9 mouse cellular contexts compared by ENCODE assay signal in the genomic region with DNA sequence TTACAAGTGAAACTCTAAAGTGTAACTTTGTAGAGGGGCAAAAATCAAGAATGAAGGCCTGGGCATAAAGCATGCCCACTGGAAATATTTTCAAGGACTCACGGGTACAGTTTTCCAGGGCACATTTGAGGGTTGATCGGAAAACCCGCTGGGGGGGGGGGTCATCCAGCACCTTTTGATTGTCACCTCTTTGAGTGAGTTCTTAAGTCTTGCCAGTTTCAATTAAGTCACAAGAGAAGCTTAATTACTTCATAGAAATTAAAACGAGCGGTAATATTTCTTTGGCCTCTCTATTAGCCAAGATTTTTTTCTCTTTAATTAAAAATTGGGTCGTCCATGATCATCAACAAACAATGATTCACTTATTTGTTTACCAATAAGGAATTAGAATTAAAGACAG.
A peak's percentile ranks its signal among the peaks of the same experiment; 100 is the strongest.
DNase-seq lines count a peak whose midpoint lies in the region; ATAC-seq and TF ChIP-seq lines count a peak whose summit lies in the region.
"Had no signal": no experiment of that assay in that cellular context is flagged by ENCODE, and none has a peak within 500 bp of the region (broad histone marks: within the 10 kb centered on the region; RNA-seq: fewer than 3 reads in every experiment).

No protein-coding gene starts in this region.

- no peak for DNase-seq in lung, postnatal 14 days
- no peak for DNase-seq in forebrain, embryonic 10.5 days (ENCODE audit: extremely low spot score, low spot score)
- no peak for DNase-seq in hindbrain, postnatal 0 days (ENCODE audit: low spot score)
- DNase-seq in urinary bladder, postnatal 14 days (ENCODE audit: low spot score): no peak
- DNase-seq in right cerebral cortex, postnatal 10 days (ENCODE audit: low spot score in 2 of 2): no peak
- DNase-seq in cerebellum, adult 9-10 months: no peak
- DNase-seq: right cerebral cortex, postnatal 25 days had no signal

- H3K36me3 ChIP-seq in lung, embryonic 16.5 days (ENCODE audit: control insufficient read depth, insufficient read depth, low read length): no peaks in the 10 kb centered on the region
- no peaks in the 10 kb centered on the region for H3K36me3 ChIP-seq in forebrain, embryonic 10.5 days (replicated peaks)
- H3K36me3 ChIP-seq in hindbrain, postnatal 0 days (ENCODE audit: insufficient read depth, low read length): no peaks in the 10 kb centered on the region
- H3K36me3 ChIP-seq in midbrain, embryonic 16.5 days (ENCODE audit: control insufficient read depth, insufficient read depth, low read length): no peaks in the 10 kb centered on the region

- 59% methylated on average over 6 of the region's 6 CpGs for WGBS in lung, embryonic 16.5 days
- 19% methylated on average over 6 of the region's 6 CpGs for WGBS in forebrain, embryonic 10.5 days
- WGBS in hindbrain, postnatal 0 days: 24% methylated on average over 6 of the region's 6 CpGs
- 13% methylated on average over 6 of the region's 6 CpGs for whole genome bisulfite sequencing in midbrain, embryonic 16.5 days

- no peak overlapping the region for H3K4me3 ChIP-seq in lung, embryonic 16.5 days (ENCODE audit: low read length)
- H3K4me3 ChIP-seq in forebrain, embryonic 10.5 days: peak overlapping the region; percentile 42; the same call in 1 of the 2 replicates
- H3K4me3 ChIP-seq in hindbrain, postnatal 0 days (ENCODE audit: low read length): no peak overlapping the region
- H3K4me3 ChIP-seq in midbrain, embryonic 16.5 days (ENCODE audit: low read depth, low read length): no peak overlapping the region

- TF ChIP-seq CTCF in hindbrain, postnatal 0 days (IDR thresholded peaks at IDR 0.05; ENCODE audit: low read depth): no peak

- no peak overlapping the region for H3K27ac ChIP-seq in lung, embryonic 16.5 days (ENCODE audit: low read length)
- H3K27ac ChIP-seq in forebrain, embryonic 10.5 days: peak overlapping the region; percentile 91
- H3K27ac ChIP-seq in hindbrain, postnatal 0 days: peak overlapping the region; percentile 86
- no peak overlapping the region for H3K27ac ChIP-seq in midbrain, embryonic 16.5 days (ENCODE audit: low read length)

- H3K4me2 ChIP-seq in lung, embryonic 16.5 days (ENCODE audit: low read depth, low read length): 0 out of 2 replicates have a peak overlapping the region, but pooled peaks have one; percentile 19
- H3K4me2 ChIP-seq in hindbrain, postnatal 0 days (ENCODE audit: low read depth, low read length): peak overlapping the region; percentile 45
- peak overlapping the region; percentile 43 for H3K4me2 ChIP-seq in midbrain, embryonic 16.5 days (ENCODE audit: low read length)

- no peaks in the 10 kb centered on the region for H3K27me3 ChIP-seq in lung, embryonic 16.5 days (ENCODE audit: control insufficient read depth, insufficient read depth, low read depth, low read length)
- H3K27me3 ChIP-seq in forebrain, embryonic 10.5 days (ENCODE audit: poor library complexity, severe bottlenecking): peaks cover 12% of the 10 kb centered on the region
- H3K27me3 ChIP-seq in hindbrain, postnatal 0 days (ENCODE audit: insufficient read depth, low read length): no peaks in the 10 kb centered on the region
- no peaks in the 10 kb centered on the region for H3K27me3 ChIP-seq in midbrain, embryonic 16.5 days (ENCODE audit: control insufficient read depth, insufficient read depth, low read depth, low read length)

- H3K4me1 ChIP-seq in lung, embryonic 16.5 days (replicated peaks; ENCODE audit: control insufficient read depth, insufficient read depth, low read length): peaks cover 5% of the 10 kb centered on the region
- H3K4me1 ChIP-seq in forebrain, embryonic 10.5 days: peaks cover 97% of the 10 kb centered on the region
- H3K4me1 ChIP-seq in hindbrain, postnatal 0 days (ENCODE audit: insufficient read depth, low read length): peaks cover 43% of the 10 kb centered on the region
- peaks cover 37% of the 10 kb centered on the region for H3K4me1 ChIP-seq in midbrain, embryonic 16.5 days (ENCODE audit: control insufficient read depth, insufficient read depth, low read length)

- no peak for ATAC-seq in lung, embryonic 16.5 days (ENCODE audit: low read depth)
- no peak for ATAC-seq in hindbrain, postnatal 0 days
- ATAC-seq in midbrain, embryonic 16.5 days: no peak

- no peaks in the 10 kb centered on the region for H3K9me3 ChIP-seq in lung, embryonic 16.5 days (ENCODE audit: control insufficient read depth, low read length)
- H3K9me3 ChIP-seq in forebrain, embryonic 10.5 days: no peaks in the 10 kb centered on the region
- no peaks in the 10 kb centered on the region for H3K9me3 ChIP-seq in hindbrain, postnatal 0 days (ENCODE audit: low read length)
- H3K9me3 ChIP-seq in midbrain, embryonic 16.5 days (replicated peaks; ENCODE audit: control insufficient read depth, low read length, poor library complexity, severe bottlenecking): no peaks in the 10 kb centered on the region

- H3K9ac ChIP-seq in lung, embryonic 16.5 days (ENCODE audit: low read length): no peak overlapping the region
- H3K9ac ChIP-seq in hindbrain, postnatal 0 days (replicated peaks; ENCODE audit: low read length): no peak overlapping the region; the same call in 1 of the 2 replicates
- H3K9ac ChIP-seq in midbrain, embryonic 16.5 days (ENCODE audit: low read depth, low read length): no peak overlapping the region; the same call in 1 of the 2 replicates

Comparison
In these comparisons a context has a peak if more than half of its experiments do, and no peak if none do; other contexts are left out.
1. H3K27ac ChIP-seq: peak in forebrain, embryonic 10.5 days (single experiment) and hindbrain, postnatal 0 days (single experiment); none in lung, embryonic 16.5 days (single experiment) and midbrain, embryonic 16.5 days (single experiment).
2. Peak in every context shown above with its lines, with median percentiles within 50 percentile points of each other: H3K4me2 ChIP-seq.